Mouse (Mus musculus) kidney, postnatal 0 days (tissue): Measurements from ENCODE around the gene Hmg20b. TPM values are rescaled to one million over a fixed set of nuclear protein-coding genes. Genes with fewer than 3 reads are reported as not detected.

Experiments used
- ATAC-seq: fragments of 200-750 bp; cut with Nextera tagmentation; replicated peaks from 2 replicates; pipeline ENCODE4 v1.8.0; 2017; ENCODE audit warnings: low read depth, moderate number of reproducible peaks, moderate TSS enrichment, moderate library complexity; ENCODE audit not compliant: low FRiP score
- DNase-seq: peaks from one replicate; pipeline ENCODE4 v3.0.0-alpha.2; 2016; ENCODE audit warnings: low spot score
- H3K27ac ChIP-seq: fragments of 300-500 bp; sonication (generic); 2 replicates; pipeline ENCODE4 v1.5.1; 2014; ENCODE audit warnings: mild to moderate bottlenecking
- H3K27me3 ChIP-seq: fragments of 300-500 bp; sonication (generic); 2 replicates; pipeline ENCODE4 v1.6.1; 2014; ENCODE audit warnings: low read length, mixed read lengths; ENCODE audit not compliant: insufficient read depth
- H3K36me3 ChIP-seq: fragments of 300-500 bp; sonication (generic); 2 replicates; pipeline ENCODE4 v1.6.1; 2014; ENCODE audit warnings: low read length, mixed read lengths; ENCODE audit not compliant: insufficient read depth
- H3K4me1 ChIP-seq: fragments of 300-500 bp; sonication (generic); replicated peaks from 2 replicates; pipeline ENCODE4 v1.6.1; 2014; ENCODE audit warnings: antibody characterized with exemption, low read length, mixed read lengths; ENCODE audit not compliant: insufficient read depth
- H3K4me2 ChIP-seq: fragments of 300-500 bp; sonication (generic); 2 replicates; pipeline ENCODE4 v1.6.1; 2014; ENCODE audit warnings: mild to moderate bottlenecking, low read length, moderate library complexity, mixed read lengths
- H3K4me3 ChIP-seq: fragments of 300-500 bp; sonication (generic); replicated peaks from 2 replicates; pipeline ENCODE4 v1.5.1; 2014; ENCODE audit warnings: low read depth, low read length
- H3K9ac ChIP-seq: fragments of 300-500 bp; sonication (generic); 2 replicates; pipeline ENCODE4 v1.6.1; 2014; ENCODE audit warnings: low read depth, low read length
- H3K9me3 ChIP-seq: fragments of 300-500 bp; sonication (generic); replicated peaks from 2 replicates; pipeline ENCODE4 v1.6.1; 2016; ENCODE audit warnings: low read length, inconsistent platforms, mixed read lengths
- CTCF ChIP-seq: IDR thresholded peaks from 2 replicates; pipeline ENCODE4 v1.5.1; 2016; ENCODE audit warnings: antibody characterized with exemption, low read depth, mild to moderate bottlenecking, moderate library complexity
- WGBS: fragments of 180-500 bp; shearing (Covaris S2); extraction: QIAGEN DNeasy Blood & Tissue Kit; methylation state at CpG from one replicate; pipeline ENCODE4 v1.1.7; 2014; 5-methylcytosine and 5-hydroxymethylcytosine counted together
- polyA plus RNA-seq: library from polyadenylated mRNA; unstranded; fragments of >200 nt; fragmentation: Nextera tagmentation; extraction: Ambion mirVana; gene quantifications from 2 replicates; pipeline ENCODE4 v1.2.1, GENCODE M21; 2015

Gene Hmg20b
- polyA plus RNA-seq, 1 experiment from 2014 or later: 92.4 TPM

DNA sequence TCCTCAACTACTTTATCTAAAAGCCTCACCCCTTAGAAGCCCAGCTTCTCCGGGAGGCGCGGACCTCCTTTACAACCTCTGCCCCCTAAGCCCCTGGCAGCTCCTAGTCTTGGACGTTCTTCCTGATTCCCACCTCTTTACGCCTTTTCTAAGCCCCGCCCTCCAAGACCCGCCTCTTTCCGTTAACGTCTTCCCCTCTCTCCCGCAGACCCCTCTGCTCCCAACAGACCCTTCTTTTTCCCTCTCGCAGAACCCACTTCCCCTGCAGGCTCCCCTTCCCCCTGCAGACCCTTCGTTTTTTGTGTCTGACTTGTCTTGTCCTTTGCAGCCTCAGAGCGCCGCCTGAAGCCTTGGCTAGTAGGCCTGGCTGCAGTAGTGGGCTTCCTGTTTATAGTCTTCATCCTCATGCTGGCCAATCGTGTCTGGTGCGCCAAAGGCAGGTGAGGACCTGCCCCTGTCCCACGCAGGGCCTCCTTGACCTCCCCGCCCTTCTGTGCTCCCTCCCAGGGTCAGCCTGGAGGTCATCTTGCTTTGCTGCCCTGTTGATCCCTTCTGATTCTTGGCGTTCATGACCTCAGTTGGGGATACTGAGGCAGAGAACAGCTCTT lies 43.3 kb upstream of the Hmg20b start:
- no peak for ATAC-seq
- H3K36me3 ChIP-seq: 0 out of 2 replicates have a peak, but pooled peaks cover 3% of the 10 kb centered on the region
- 7% methylated on average over 19 of the region's 19 CpGs for WGBS
- no peak for TF ChIP-seq CTCF
- peak overlapping the region; percentile 42 for H3K9ac ChIP-seq
- DNase-seq: peak; percentile 62
- peak overlapping the region; percentile 64 for H3K4me2 ChIP-seq
- no peaks in the 10 kb centered on the region for H3K27me3 ChIP-seq
- H3K9me3 ChIP-seq: no peaks in the 10 kb centered on the region
- peak overlapping the region; percentile 72 for H3K27ac ChIP-seq
- peak overlapping the region; percentile 21 for H3K4me3 ChIP-seq
- H3K4me1 ChIP-seq: peaks cover 16% of the 10 kb centered on the region

DNA sequence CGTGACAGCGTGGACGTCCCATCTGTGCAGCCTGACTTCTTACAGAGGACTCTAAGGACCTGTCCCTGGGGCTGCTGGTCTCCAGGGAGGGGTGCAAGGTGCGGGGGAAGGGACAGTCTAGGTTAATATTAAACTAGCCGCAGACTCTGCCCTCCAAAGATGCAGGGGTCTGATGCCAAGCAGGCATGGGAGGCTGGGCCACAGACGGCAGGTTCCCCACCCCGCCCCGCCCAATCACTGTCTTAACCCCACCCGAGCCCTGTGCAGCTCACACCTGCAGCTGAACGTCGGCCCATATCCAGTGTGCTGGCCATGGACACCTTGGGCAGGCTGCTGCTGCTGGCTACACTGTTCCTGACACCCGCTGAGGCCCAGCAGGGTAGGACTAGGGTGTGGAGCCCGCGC lies 42.5 kb upstream of the Hmg20b start, which contains the start of gene Smim24:
Gene Smim24, plus strand, starts transcription at position 271 of the 405 bp plus-strand sequence.
- Histone ChIP-seq H3K4me2 (peak within 1 kb of the TSS; percentile 64), H3K9me3 (no peaks in the 10 kb centered on the region), H3K4me3 (peak within 1 kb of the TSS; percentile 21), H3K27ac (peak within 1 kb of the TSS; percentile 72), H3K27me3 (no peaks in the 10 kb centered on the region), H3K4me1 (peaks cover 16% of the 10 kb centered on the region), H3K36me3 (peaks cover 5% of the 10 kb centered on the region; the same call in 1 of the 2 replicates), H3K9ac (peak within 1 kb of the TSS; percentile 42)
- no peak for TF ChIP-seq CTCF
- ATAC-seq: peak; percentile 60
- 54% methylated on average over 14 of the region's 14 CpGs for WGBS
- no peak for DNase-seq

DNA sequence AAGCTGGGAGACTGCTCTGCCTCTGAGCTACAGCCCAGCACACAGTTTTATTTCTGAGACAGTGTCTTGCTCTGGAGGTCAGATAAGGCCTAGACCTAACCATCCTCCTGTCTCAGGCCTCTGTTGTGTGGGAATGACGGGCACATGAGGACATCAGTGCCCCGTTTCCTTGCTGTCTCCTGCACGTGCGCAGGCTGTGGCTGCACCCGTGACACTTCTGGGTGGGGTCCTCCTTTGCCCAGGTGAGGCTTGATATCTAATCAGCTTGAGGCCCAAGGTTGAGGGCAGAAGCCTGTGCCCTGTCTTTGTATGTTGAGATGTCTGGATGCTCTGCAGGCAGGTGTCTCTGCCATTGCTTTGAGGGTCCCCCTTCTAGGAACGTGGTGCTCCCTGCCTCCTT lies 42.0 kb upstream of the Hmg20b start:
- 81% methylated on average over 6 of the region's 6 CpGs for WGBS
- no peaks in the 10 kb centered on the region for H3K27me3 ChIP-seq
- no peak overlapping the region for H3K4me3 ChIP-seq
- peaks cover 10% of the 10 kb centered on the region; the same call in 1 of the 2 replicates for H3K36me3 ChIP-seq
- no peak for DNase-seq
- peaks cover 16% of the 10 kb centered on the region for H3K4me1 ChIP-seq
- H3K9me3 ChIP-seq: no peaks in the 10 kb centered on the region
- H3K4me2 ChIP-seq: no peak overlapping the region
- no peak overlapping the region for H3K9ac ChIP-seq
- no peak for TF ChIP-seq CTCF
- no peak overlapping the region for H3K27ac ChIP-seq
- ATAC-seq: no peak

DNA sequence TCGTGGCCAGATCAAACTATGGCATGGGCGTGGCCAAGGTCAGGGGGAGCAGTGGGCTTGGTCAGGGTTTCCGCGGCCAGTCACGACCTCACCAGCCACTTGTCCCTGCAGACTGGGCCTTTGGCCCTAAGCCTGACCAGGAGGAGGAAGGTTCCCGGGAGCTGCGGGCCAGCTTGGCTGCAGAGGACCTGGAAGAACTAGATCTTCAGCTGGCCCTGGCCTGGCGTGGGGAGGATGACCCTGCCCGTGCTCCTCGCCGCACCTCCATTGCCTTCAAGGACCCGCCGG lies 40.3 kb upstream of the Hmg20b start:
- H3K36me3 ChIP-seq: peaks cover 20% of the 10 kb centered on the region; the same call in 1 of the 2 replicates
- H3K4me3 ChIP-seq: no peak overlapping the region
- H3K27me3 ChIP-seq: no peaks in the 10 kb centered on the region
- no peak overlapping the region for H3K4me2 ChIP-seq
- TF ChIP-seq CTCF: no peak
- ATAC-seq: no peak
- no peak overlapping the region for H3K9ac ChIP-seq
- 88% methylated on average over 13 of the region's 13 CpGs for WGBS
- DNase-seq: no peak
- H3K9me3 ChIP-seq: no peaks in the 10 kb centered on the region
- peaks cover 20% of the 10 kb centered on the region for H3K4me1 ChIP-seq
- no peak overlapping the region for H3K27ac ChIP-seq

DNA sequence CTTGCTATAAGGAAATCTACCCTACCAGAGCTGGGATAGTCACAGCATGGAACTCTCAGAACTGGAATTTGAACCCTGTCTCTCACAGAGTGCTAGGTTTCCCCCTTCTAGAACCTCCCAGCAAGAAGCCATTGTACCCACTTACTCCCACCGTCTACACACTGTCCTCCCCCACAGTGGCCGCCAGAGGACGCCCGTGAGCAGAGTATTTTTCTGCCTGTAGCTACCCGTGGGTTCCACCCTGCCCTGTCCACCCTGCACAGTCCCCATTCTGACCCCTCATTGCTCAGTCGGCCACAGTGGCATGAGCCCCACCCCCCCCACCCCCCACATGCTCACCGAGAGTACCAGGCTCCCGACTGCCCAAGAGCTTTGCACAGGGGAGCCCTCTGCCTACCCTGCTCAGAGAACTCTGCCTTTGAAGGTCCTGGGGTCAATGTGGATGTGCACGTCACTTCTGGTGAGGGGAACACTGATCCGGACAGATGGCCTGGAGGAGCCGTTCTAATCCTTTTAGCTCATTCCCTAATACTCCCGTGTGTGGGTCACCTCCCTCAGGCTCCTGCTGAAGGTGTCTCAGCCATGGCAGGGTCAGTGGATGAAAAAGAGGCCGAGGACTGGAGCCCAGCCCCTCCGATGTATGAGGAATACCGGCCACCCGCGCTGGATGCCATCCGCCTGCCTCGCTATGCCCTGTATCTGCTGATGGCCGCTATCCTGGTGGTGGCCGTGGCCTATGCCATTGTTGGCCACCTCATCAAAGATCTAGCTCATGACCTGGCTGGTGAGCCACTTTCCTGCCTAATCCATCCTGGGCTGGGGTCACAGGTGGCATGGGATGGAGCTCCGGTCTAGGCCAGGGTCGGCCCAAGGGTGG lies 39.8 kb upstream of the Hmg20b start:
- ATAC-seq: 0 out of 2 replicates have a peak, but pooled peaks have one; percentile 26
- no peak overlapping the region for H3K4me3 ChIP-seq
- DNase-seq: peak; percentile 73
- 55% methylated on average over 23 of the region's 23 CpGs for WGBS
- H3K9ac ChIP-seq: no peak overlapping the region
- peak; percentile 89 for TF ChIP-seq CTCF
- H3K9me3 ChIP-seq: no peaks in the 10 kb centered on the region
- H3K4me1 ChIP-seq: peaks cover 26% of the 10 kb centered on the region
- peaks cover 20% of the 10 kb centered on the region; the same call in 1 of the 2 replicates for H3K36me3 ChIP-seq
- no peaks in the 10 kb centered on the region for H3K27me3 ChIP-seq
- no peak overlapping the region for H3K4me2 ChIP-seq
- H3K27ac ChIP-seq: 0 out of 2 replicates have a peak overlapping the region, but pooled peaks have one; percentile 6

DNA sequence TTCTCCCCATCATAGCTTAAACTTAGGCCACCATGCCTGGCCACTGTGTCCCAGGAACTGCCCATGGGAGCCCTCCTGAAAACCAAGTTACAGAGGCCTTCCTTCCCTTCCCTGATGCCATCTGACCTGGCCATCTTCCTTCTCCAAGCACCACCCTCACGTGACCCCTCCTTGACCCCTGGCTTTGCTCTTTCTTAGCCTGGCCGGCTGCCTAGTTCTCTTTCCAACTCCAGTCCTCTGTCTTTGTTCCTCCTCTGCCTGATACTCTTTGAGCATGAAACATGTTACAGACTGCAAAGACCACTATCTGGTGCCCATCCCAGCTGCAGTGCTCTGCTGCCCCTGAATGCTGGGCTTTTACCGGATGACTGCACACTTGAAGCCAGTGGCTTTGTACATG lies 39.1 kb upstream of the Hmg20b start:
- 0 out of 2 replicates have a peak overlapping the region, but pooled peaks have one; percentile 6 for H3K27ac ChIP-seq
- H3K9me3 ChIP-seq: no peaks in the 10 kb centered on the region
- WGBS: 43% methylated on average over 3 of the region's 3 CpGs
- H3K36me3 ChIP-seq: peaks cover 20% of the 10 kb centered on the region; the same call in 1 of the 2 replicates
- no peak for TF ChIP-seq CTCF
- peaks cover 28% of the 10 kb centered on the region for H3K4me1 ChIP-seq
- ATAC-seq: no peak
- DNase-seq: no peak
- H3K9ac ChIP-seq: 0 out of 2 replicates have a peak overlapping the region, but pooled peaks have one; percentile 18
- H3K4me2 ChIP-seq: no peak overlapping the region
- no peaks in the 10 kb centered on the region for H3K27me3 ChIP-seq
- no peak overlapping the region for H3K4me3 ChIP-seq
